Mouse (Mus musculus): ENCODE results near the gene Plcl1. TPM values are rescaled to one million over a fixed set of nuclear protein-coding genes. Genes with fewer than 3 reads are reported as not detected.

Gene Plcl1
- polyA plus RNA-seq, 1 experiment from 2014 or later: 3.1 TPM

- no peak for DNase-seq (ENCODE audit: low spot score)
- Histone ChIP-seq H3K27ac (ENCODE audit: low read depth, low read length) (no peak overlapping the region), H3K4me2 (ENCODE audit: low read depth) (no peak overlapping the region), H3K36me3 (ENCODE audit: control insufficient read depth, insufficient read depth, low read length) (no peaks in the 10 kb centered on the region), H3K4me1 (ENCODE audit: control insufficient read depth, insufficient read depth, low read length) (no peaks in the 10 kb centered on the region), H3K27me3 (ENCODE audit: control insufficient read depth, insufficient read depth, low read length) (no peaks in the 10 kb centered on the region), H3K4me3 (ENCODE audit: low read depth, low read length) (no peak overlapping the region), H3K9me3 (ENCODE audit: control insufficient read depth, low read length) (no peaks in the 10 kb centered on the region), H3K9ac (ENCODE audit: low read length) (no peak overlapping the region)
- no peak for ATAC-seq (ENCODE audit: insufficient read depth, low FRiP score, low TSS enrichment)
- 92% methylated on average over 4 of the region's 4 CpGs for WGBS
Measured at GRCm38 (mm10) chr1:55585441-55585840, 179.7 kb downstream of the Plcl1 start.

DNA sequence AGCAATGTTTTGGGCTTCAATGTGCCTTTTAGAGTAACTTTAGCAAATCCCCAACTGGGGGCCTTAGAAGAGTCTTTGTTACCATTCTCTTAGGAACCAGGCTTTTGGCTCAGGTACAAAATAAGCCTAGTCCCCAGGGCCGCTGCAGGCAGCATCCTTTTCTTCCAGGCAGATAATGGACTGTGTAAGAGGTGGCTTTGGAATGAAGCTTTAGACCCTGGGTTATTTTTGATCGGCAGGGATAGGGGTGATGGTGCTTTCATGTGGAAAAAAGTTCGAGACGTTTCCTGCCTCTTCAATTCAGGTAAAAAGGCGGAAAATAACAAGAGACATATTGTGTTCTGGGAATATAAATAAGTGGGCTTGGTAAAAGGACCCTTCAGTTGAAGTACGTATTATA, 182.4 kb downstream of the Plcl1 start:
- WGBS: 72% methylated on average over 6 of the region's 6 CpGs
- DNase-seq (ENCODE audit: low spot score) (no peak), ATAC-seq (ENCODE audit: insufficient read depth, low FRiP score, low TSS enrichment) (no peak)

DNA sequence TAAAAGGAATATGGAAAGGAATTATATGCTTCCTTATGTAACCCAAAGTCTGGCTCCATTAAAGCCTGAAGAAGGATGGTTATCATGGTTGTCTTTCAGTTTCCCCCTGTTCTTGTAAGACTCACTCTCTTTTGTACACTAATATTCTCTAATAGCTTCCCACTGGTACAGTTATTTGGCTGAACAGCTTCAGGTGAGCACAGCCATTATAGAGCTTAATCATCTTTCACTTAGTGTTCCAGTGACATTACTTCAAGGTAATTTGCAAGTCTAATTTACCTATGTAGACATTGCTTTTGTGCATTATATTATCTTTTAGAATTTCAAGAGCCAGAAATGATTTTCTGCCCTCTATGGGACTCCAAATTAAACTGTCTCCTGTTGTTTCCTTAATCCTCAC, 184.3 kb downstream of the Plcl1 start:
- H3K9ac ChIP-seq (ENCODE audit: low read length): no peak overlapping the region
- no peak overlapping the region for H3K27ac ChIP-seq (ENCODE audit: low read depth, low read length)
- no peak overlapping the region for H3K4me2 ChIP-seq (ENCODE audit: low read depth)
- H3K27me3 ChIP-seq (ENCODE audit: control insufficient read depth, insufficient read depth, low read length): no peaks in the 10 kb centered on the region
- ATAC-seq (ENCODE audit: insufficient read depth, low FRiP score, low TSS enrichment) (no peak), DNase-seq (ENCODE audit: low spot score) (no peak)
- no peak overlapping the region for H3K4me3 ChIP-seq (ENCODE audit: low read depth, low read length)
- no peaks in the 10 kb centered on the region for H3K4me1 ChIP-seq (ENCODE audit: control insufficient read depth, insufficient read depth, low read length)
- H3K36me3 ChIP-seq (ENCODE audit: control insufficient read depth, insufficient read depth, low read length): no peaks in the 10 kb centered on the region
- no peaks in the 10 kb centered on the region for H3K9me3 ChIP-seq (ENCODE audit: control insufficient read depth, low read length)

More for the DNA sequence above, 182.4 kb downstream of the Plcl1 start:
- Histone ChIP-seq H3K9me3 (ENCODE audit: control insufficient read depth, low read length) (no peaks in the 10 kb centered on the region), H3K4me3 (ENCODE audit: low read depth, low read length) (no peak overlapping the region), H3K36me3 (ENCODE audit: control insufficient read depth, insufficient read depth, low read length) (no peaks in the 10 kb centered on the region), H3K4me1 (ENCODE audit: control insufficient read depth, insufficient read depth, low read length) (no peaks in the 10 kb centered on the region), H3K27me3 (ENCODE audit: control insufficient read depth, insufficient read depth, low read length) (no peaks in the 10 kb centered on the region), H3K9ac (ENCODE audit: low read length) (no peak overlapping the region), H3K4me2 (ENCODE audit: low read depth) (no peak overlapping the region), H3K27ac (ENCODE audit: low read depth, low read length) (no peak overlapping the region)

- no peaks in the 10 kb centered on the region for H3K36me3 ChIP-seq (ENCODE audit: control insufficient read depth, insufficient read depth, low read length)
- WGBS: 66% methylated on average over 1 of the region's 1 CpGs
- H3K4me3 ChIP-seq (ENCODE audit: low read depth, low read length): no peak overlapping the region
- no peak overlapping the region for H3K27ac ChIP-seq (ENCODE audit: low read depth, low read length)
- H3K27me3 ChIP-seq (ENCODE audit: control insufficient read depth, insufficient read depth, low read length): no peaks in the 10 kb centered on the region
- no peak overlapping the region for H3K4me2 ChIP-seq (ENCODE audit: low read depth)
- ATAC-seq (ENCODE audit: insufficient read depth, low FRiP score, low TSS enrichment): no peak
- H3K9ac ChIP-seq (ENCODE audit: low read length): no peak overlapping the region
- no peak for DNase-seq (ENCODE audit: low spot score)
- H3K4me1 ChIP-seq (ENCODE audit: control insufficient read depth, insufficient read depth, low read length): no peaks in the 10 kb centered on the region
- H3K9me3 ChIP-seq (ENCODE audit: control insufficient read depth, low read length): no peaks in the 10 kb centered on the region
Measured at GRCm38 (mm10) chr1:55600496-55600895, 194.8 kb downstream of the Plcl1 start.

DNA sequence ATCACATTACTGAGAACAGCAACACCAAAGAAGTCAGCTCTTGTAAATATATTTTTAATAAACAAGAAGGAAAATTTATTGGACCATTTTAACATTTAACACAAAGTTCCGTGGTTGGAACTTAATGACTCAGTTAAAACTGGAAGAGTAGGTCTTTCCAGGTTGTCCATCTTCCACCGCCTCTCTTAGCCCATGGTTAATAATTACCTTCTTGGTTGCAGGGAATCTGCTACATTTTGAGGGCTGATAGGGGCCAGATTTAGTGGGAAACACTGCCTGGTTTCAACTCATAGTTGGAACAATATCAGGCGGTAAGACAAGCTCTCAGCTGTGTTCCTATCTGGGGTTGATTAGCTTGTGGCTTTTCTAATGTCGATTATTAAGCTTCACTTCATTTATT, 198.9 kb downstream of the Plcl1 start:
- Histone ChIP-seq H3K27me3 (ENCODE audit: control insufficient read depth, insufficient read depth, low read length) (no peaks in the 10 kb centered on the region), H3K4me2 (ENCODE audit: low read depth) (no peak overlapping the region), H3K4me3 (ENCODE audit: low read depth, low read length) (no peak overlapping the region), H3K36me3 (ENCODE audit: control insufficient read depth, insufficient read depth, low read length) (no peaks in the 10 kb centered on the region), H3K9me3 (ENCODE audit: control insufficient read depth, low read length) (no peaks in the 10 kb centered on the region), H3K9ac (ENCODE audit: low read length) (no peak overlapping the region), H3K27ac (ENCODE audit: low read depth, low read length) (no peak overlapping the region), H3K4me1 (ENCODE audit: control insufficient read depth, insufficient read depth, low read length) (no peaks in the 10 kb centered on the region)
- WGBS: 93% methylated on average over 4 of the region's 4 CpGs
- DNase-seq (ENCODE audit: low spot score) (no peak), ATAC-seq (ENCODE audit: insufficient read depth, low FRiP score, low TSS enrichment) (no peak)

- WGBS: 59% methylated on average over 4 of the region's 4 CpGs
- H3K9ac ChIP-seq (ENCODE audit: low read length): no peak overlapping the region
- no peaks in the 10 kb centered on the region for H3K9me3 ChIP-seq (ENCODE audit: control insufficient read depth, low read length)
- H3K27ac ChIP-seq (ENCODE audit: low read depth, low read length): no peak overlapping the region
- H3K4me3 ChIP-seq (ENCODE audit: low read depth, low read length): no peak overlapping the region
- no peaks in the 10 kb centered on the region for H3K36me3 ChIP-seq (ENCODE audit: control insufficient read depth, insufficient read depth, low read length)
- no peaks in the 10 kb centered on the region for H3K27me3 ChIP-seq (ENCODE audit: control insufficient read depth, insufficient read depth, low read length)
- no peaks in the 10 kb centered on the region for H3K4me1 ChIP-seq (ENCODE audit: control insufficient read depth, insufficient read depth, low read length)
- no peak for DNase-seq (ENCODE audit: low spot score)
- no peak for ATAC-seq (ENCODE audit: insufficient read depth, low FRiP score, low TSS enrichment)
- H3K4me2 ChIP-seq (ENCODE audit: low read depth): no peak overlapping the region
Measured at GRCm38 (mm10) chr1:55605450-55605849, 199.7 kb downstream of the Plcl1 start.

DNA sequence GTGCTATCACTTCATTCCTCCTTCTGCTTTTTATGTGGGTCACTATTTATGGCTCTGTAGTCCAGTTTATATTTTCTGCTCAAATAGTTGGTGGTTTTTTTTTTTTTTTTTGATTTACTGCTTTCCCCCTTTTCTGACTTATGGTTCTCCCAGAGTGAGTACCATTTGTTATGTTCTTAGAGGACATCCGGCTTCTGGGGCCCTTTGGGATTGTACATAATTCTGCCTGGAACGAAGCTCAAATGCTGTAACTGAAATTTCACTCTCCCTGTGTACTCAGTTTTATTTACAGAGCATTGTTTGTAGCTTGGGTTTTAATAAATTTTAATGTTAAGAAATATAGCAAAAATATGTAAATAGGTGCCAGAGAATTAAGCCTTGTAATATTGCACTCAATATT, 200.2 kb downstream of the Plcl1 start:
- ATAC-seq (ENCODE audit: insufficient read depth, low FRiP score, low TSS enrichment) (no peak), DNase-seq (ENCODE audit: low spot score) (no peak)
- Histone ChIP-seq H3K4me1 (ENCODE audit: control insufficient read depth, insufficient read depth, low read length) (no peaks in the 10 kb centered on the region), H3K4me3 (ENCODE audit: low read depth, low read length) (no peak overlapping the region), H3K9ac (ENCODE audit: low read length) (no peak overlapping the region), H3K27ac (ENCODE audit: low read depth, low read length) (no peak overlapping the region), H3K27me3 (ENCODE audit: control insufficient read depth, insufficient read depth, low read length) (no peaks in the 10 kb centered on the region), H3K9me3 (ENCODE audit: control insufficient read depth, low read length) (no peaks in the 10 kb centered on the region), H3K36me3 (ENCODE audit: control insufficient read depth, insufficient read depth, low read length) (no peaks in the 10 kb centered on the region), H3K4me2 (ENCODE audit: low read depth) (no peak overlapping the region)
- WGBS: 61% methylated on average over 2 of the region's 2 CpGs

DNA sequence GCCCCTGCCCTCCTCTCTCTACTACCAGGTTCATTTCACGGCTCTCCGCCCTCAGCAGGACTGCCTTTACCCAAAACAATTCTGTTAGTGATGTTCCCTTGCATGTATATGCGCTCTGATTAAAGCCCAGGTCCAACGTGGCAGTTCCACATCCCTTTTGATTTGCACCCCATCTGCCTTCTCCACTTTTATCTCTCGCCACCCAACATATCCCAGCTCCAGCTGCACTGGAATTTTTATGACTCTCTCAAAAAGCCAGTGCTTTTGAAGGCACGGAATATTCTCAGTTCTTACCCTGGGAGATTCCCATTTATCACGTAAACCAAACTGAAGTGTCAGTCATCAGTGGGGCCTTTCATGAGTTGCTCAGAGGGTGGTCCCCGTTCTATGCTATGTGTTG, 200.7 kb downstream of the Plcl1 start:
- H3K9ac ChIP-seq (ENCODE audit: low read length): no peak overlapping the region
- H3K4me3 ChIP-seq (ENCODE audit: low read depth, low read length): no peak overlapping the region
- no peak overlapping the region for H3K4me2 ChIP-seq (ENCODE audit: low read depth)
- no peak overlapping the region for H3K27ac ChIP-seq (ENCODE audit: low read depth, low read length)
- DNase-seq (ENCODE audit: low spot score): no peak
- H3K9me3 ChIP-seq (ENCODE audit: control insufficient read depth, low read length): no peaks in the 10 kb centered on the region
- WGBS: 31% methylated on average over 8 of the region's 8 CpGs
- no peaks in the 10 kb centered on the region for H3K4me1 ChIP-seq (ENCODE audit: control insufficient read depth, insufficient read depth, low read length)
- no peaks in the 10 kb centered on the region for H3K36me3 ChIP-seq (ENCODE audit: control insufficient read depth, insufficient read depth, low read length)
- H3K27me3 ChIP-seq (ENCODE audit: control insufficient read depth, insufficient read depth, low read length): no peaks in the 10 kb centered on the region
- ATAC-seq (ENCODE audit: insufficient read depth, low FRiP score, low TSS enrichment): no peak

GRCm38 (mm10) chr1:55612759-55613328, 207.1 kb downstream of the Plcl1 start:
- WGBS: 91% methylated on average over 6 of the region's 6 CpGs
- Histone ChIP-seq H3K4me2 (ENCODE audit: low read depth) (no peak overlapping the region), H3K27ac (ENCODE audit: low read depth, low read length) (no peak overlapping the region), H3K4me1 (ENCODE audit: control insufficient read depth, insufficient read depth, low read length) (no peaks in the 10 kb centered on the region), H3K4me3 (ENCODE audit: low read depth, low read length) (no peak overlapping the region), H3K9ac (ENCODE audit: low read length) (no peak overlapping the region), H3K9me3 (ENCODE audit: control insufficient read depth, low read length) (no peaks in the 10 kb centered on the region), H3K27me3 (ENCODE audit: control insufficient read depth, insufficient read depth, low read length) (no peaks in the 10 kb centered on the region), H3K36me3 (ENCODE audit: control insufficient read depth, insufficient read depth, low read length) (no peaks in the 10 kb centered on the region)
- DNase-seq (ENCODE audit: low spot score) (no peak), ATAC-seq (ENCODE audit: insufficient read depth, low FRiP score, low TSS enrichment) (no peak)

All from neural tube, embryonic 11.5 days (tissue).